ENCODE assay signal across 28 mouse cellular contexts in the genomic region with DNA sequence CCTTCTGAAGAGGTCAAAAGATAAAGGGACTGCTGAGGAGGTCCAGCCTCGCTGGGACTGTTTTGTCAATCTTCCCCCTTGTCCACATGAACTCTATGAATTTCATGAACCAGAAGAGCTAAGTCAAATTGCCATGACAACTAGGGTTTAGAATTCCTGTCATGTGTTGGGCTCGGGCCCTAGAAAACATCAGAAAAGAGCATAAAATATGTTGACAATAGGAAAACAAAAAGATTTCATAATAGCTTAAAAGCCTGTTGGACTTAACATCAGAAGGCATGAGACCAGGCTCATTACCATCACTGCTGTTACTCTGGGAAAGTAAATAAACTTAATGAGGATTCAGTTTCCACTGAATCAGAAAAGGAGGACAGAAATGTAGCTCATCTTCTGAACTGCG. TPM values are rescaled to one million over a fixed set of nuclear protein-coding genes. Genes with fewer than 3 reads are reported as not detected.
A peak's percentile ranks its signal among the peaks of the same experiment; 100 is the strongest.
DNase-seq lines count a peak whose midpoint lies in the region; ATAC-seq and TF ChIP-seq lines count a peak whose summit lies in the region.
"Had no signal": no experiment of that assay in that cellular context is flagged by ENCODE, and none has a peak within 500 bp of the region (broad histone marks: within the 10 kb centered on the region; RNA-seq: fewer than 3 reads in every experiment).

No protein-coding gene starts in this region.

- DNase-seq in gastrocnemius, adult 2 months = no peak
- no peak for DNase-seq in gastrocnemius, adult 8-10 months (ENCODE audit: low spot score in 2 of 2)
- DNase-seq in kidney, adult 11 months = no peak
- peak; percentile 74 for DNase-seq in lung, postnatal 0 days (ENCODE audit: low spot score)
- DNase-seq in lung, postnatal 36 days = no peak
- peak; percentile 10 to 34 for DNase-seq in kidney, postnatal 4 days
- DNase-seq: adrenal gland, adult 8-10 months; cerebellum, adult 2 months; cerebellum, postnatal 25 days; gastrocnemius, postnatal 36 days; heart, adult 18-20 months; heart, postnatal 36 days; right cerebral cortex, postnatal 4 days; thymus, adult 18-20 months; thymus, postnatal 36 days had no signal

- H3K4me3 ChIP-seq in gastrocnemius, adult 2 months = no peak overlapping the region
- no peak overlapping the region for H3K4me3 ChIP-seq in kidney, embryonic 15.5 days (replicated peaks)
- no peak overlapping the region for H3K4me3 ChIP-seq in lung, postnatal 0 days (ENCODE audit: low read depth, low read length)
- H3K4me3 ChIP-seq: erythroblast, embryonic 14.5 days; forebrain, embryonic 12.5 days; hindbrain, embryonic 15.5 days; limb, embryonic 13.5 days; neural tube, embryonic 13.5 days had no signal

- 0 out of 2 replicates have a peak, but pooled peaks have one; percentile 33 for ATAC-seq in kidney, embryonic 15.5 days (replicated peaks; ENCODE audit: low FRiP score)
- ATAC-seq in lung, postnatal 0 days = peak; percentile 35; the same call in 1 of the 2 replicates
- ATAC-seq: CD4-positive, CD25-positive, alpha-beta regulatory T cell, adult 4 months had no signal

- intact Hi-C loops in gastrocnemius, adult 2 months (cut with DNase I) = no loop called here

- no peaks in the 10 kb centered on the region for H3K9me3 ChIP-seq in kidney, embryonic 15.5 days (replicated peaks)
- no peaks in the 10 kb centered on the region for H3K9me3 ChIP-seq in lung, postnatal 0 days (ENCODE audit: low read length)
- H3K9me3 ChIP-seq: forebrain, embryonic 12.5 days; hindbrain, embryonic 15.5 days; neural tube, embryonic 13.5 days had no signal

- H3K9ac ChIP-seq in kidney, embryonic 15.5 days = no peak overlapping the region
- no peak overlapping the region for H3K9ac ChIP-seq in lung, postnatal 0 days (replicated peaks; ENCODE audit: low read depth)
- H3K9ac ChIP-seq: forebrain, embryonic 12.5 days; hindbrain, embryonic 15.5 days; limb, embryonic 13.5 days; neural tube, embryonic 13.5 days had no signal

- H3K4me1 ChIP-seq in kidney, embryonic 15.5 days = no peaks in the 10 kb centered on the region
- no peaks in the 10 kb centered on the region for H3K4me1 ChIP-seq in lung, postnatal 0 days (ENCODE audit: insufficient read depth, low read depth, low read length)
- H3K4me1 ChIP-seq: forebrain, embryonic 12.5 days; hindbrain, embryonic 15.5 days; neural tube, embryonic 13.5 days had no signal

- TF ChIP-seq CTCF in gastrocnemius, adult 2 months (IDR thresholded peaks at IDR 0.05) = no peak
- TF ChIP-seq CTCF in lung, postnatal 0 days (IDR thresholded peaks at IDR 0.05) = no peak

- no peak overlapping the region for H3K4me2 ChIP-seq in kidney, embryonic 15.5 days
- H3K4me2 ChIP-seq in lung, postnatal 0 days (replicated peaks; ENCODE audit: low read depth, low read length) = no peak overlapping the region
- H3K4me2 ChIP-seq: forebrain, embryonic 12.5 days; heart, embryonic 11.5 days; hindbrain, embryonic 15.5 days; limb, embryonic 13.5 days; liver, embryonic 11.5 days; midbrain, embryonic 11.5 days; neural tube, embryonic 13.5 days had no signal

- H3K27me3 ChIP-seq in kidney, embryonic 15.5 days = no peaks in the 10 kb centered on the region
- H3K27me3 ChIP-seq in lung, postnatal 0 days (replicated peaks; ENCODE audit: insufficient read depth, low read length) = no peaks in the 10 kb centered on the region
- H3K27me3 ChIP-seq: hindbrain, embryonic 15.5 days; limb, embryonic 13.5 days; neural tube, embryonic 13.5 days had no signal

- WGBS in kidney, embryonic 15.5 days = 24% methylated on average over 3 of the region's 3 CpGs
- 40% methylated on average over 3 of the region's 3 CpGs for WGBS in lung, postnatal 0 days

- no peaks in the 10 kb centered on the region for H3K36me3 ChIP-seq in kidney, embryonic 15.5 days
- H3K36me3 ChIP-seq in lung, postnatal 0 days (ENCODE audit: insufficient read depth, low read length) = no peaks in the 10 kb centered on the region
- H3K36me3 ChIP-seq: forebrain, embryonic 12.5 days; hindbrain, embryonic 15.5 days; limb, embryonic 13.5 days; neural tube, embryonic 13.5 days had no signal

- peak overlapping the region; percentile 53 for H3K27ac ChIP-seq in gastrocnemius, adult 2 months
- 0 out of 2 replicates have a peak overlapping the region, but pooled peaks have one; percentile 23 for H3K27ac ChIP-seq in kidney, embryonic 15.5 days
- no peak overlapping the region for H3K27ac ChIP-seq in lung, postnatal 0 days (ENCODE audit: low read length)
- H3K27ac ChIP-seq: forebrain, embryonic 12.5 days; hindbrain, embryonic 15.5 days; limb, embryonic 13.5 days; neural tube, embryonic 13.5 days; stomach, postnatal 0 days had no signal

- no peak for TF ChIP-seq EP300 in lung, postnatal 0 days (IDR thresholded peaks at IDR 0.05)

RNA-seq across cellular contexts. Expression of gene Musk, which starts 46.6 kb away (rescaled TPM):
- total RNA-seq in gastrocnemius, adult 2 months (2021) = 10 to 100 TPM; 20.4 to 66.6 TPM
- 10 to 100 TPM; 26.9 to 58.0 (median 40.6) TPM for total RNA-seq in gastrocnemius, adult 8-10 months (2022)
- 0.40 and 0.45 TPM in 2 replicates for polyA plus RNA-seq in kidney, embryonic 15.5 days (2015; fragmentation: Nextera tagmentation; extraction: Ambion mirVana)
- not detected in 2 replicates for polyA plus RNA-seq in lung, postnatal 0 days (2015; fragmentation: Nextera tagmentation; extraction: Ambion mirVana)
- total RNA-seq: megakaryocyte, adult 5-6 weeks had no signal
- polyA plus RNA-seq: CD4-positive, CD25-positive, alpha-beta regulatory T cell, adult 4 months; erythroblast, embryonic 14.5 days; heart, embryonic 11.5 days; liver, embryonic 11.5 days; midbrain, embryonic 11.5 days; spleen, adult 2 months had no signal

Comparison
In these comparisons a context has a peak if more than half of its experiments do, and no peak if none do; other contexts are left out.
1. DNase-seq: peak in lung, postnatal 0 days (single experiment) and kidney, postnatal 4 days (2 of 2); none in gastrocnemius, adult 2 months (single experiment), gastrocnemius, adult 8-10 months (0 of 2), kidney, adult 11 months (single experiment) and lung, postnatal 36 days (single experiment).